Mouse (Mus musculus) cerebellum, adult 2 months (tissue): ENCODE measurements around the gene Ttc6.

Experiments
- CTCF ChIP-seq: fragments of 200-500 bp; IDR thresholded peaks from 2 replicates; pipeline ENCODE4 v1.5.1; 2011; ENCODE audit warnings: low read depth, mild to moderate bottlenecking, control low read depth, low read length, moderate library complexity, borderline replicate concordance; ENCODE audit not compliant: insufficient read depth
- POLR2A ChIP-seq: fragments of 200-500 bp; IDR thresholded peaks from 2 replicates; pipeline ENCODE4 v1.6.1; 2011; ENCODE audit warnings: low read length, control low read depth, borderline replicate concordance; ENCODE audit not compliant: insufficient read depth

GRCm38 (mm10) chr12:57539551-57539985 is 24.3 kb upstream of the Ttc6 start:
- TF ChIP-seq POLR2A (no peak), CTCF (no peak)
